Mouse (Mus musculus) heart, postnatal 0 days (tissue): ENCODE measurements around the gene Znhit6. TPM values are rescaled to one million over a fixed set of nuclear protein-coding genes. Genes with fewer than 3 reads are reported as not detected.

Experiments used
- ATAC-seq: fragments of 200-750 bp; cut with Nextera tagmentation; 2 replicates; pipeline ENCODE4 v1.8.0; 2017; ENCODE audit warnings: low read depth, moderate number of reproducible peaks, moderate library complexity; ENCODE audit not compliant: insufficient read depth
- DNase-seq: peaks from one replicate; pipeline ENCODE4 v3.0.0-alpha.2; 2016; ENCODE audit warnings: low spot score
- H3K27ac ChIP-seq: fragments of 300-500 bp; sonication (generic); 2 replicates; pipeline ENCODE4 v1.5.1; 2014; ENCODE audit warnings: low read depth, mild to moderate bottlenecking
- H3K27me3 ChIP-seq: fragments of 300-500 bp; sonication (generic); 2 replicates; pipeline ENCODE4 v1.6.1; 2014; ENCODE audit warnings: low read length, mixed read lengths; ENCODE audit not compliant: control insufficient read depth, insufficient read depth
- H3K36me3 ChIP-seq: fragments of 300-500 bp; sonication (generic); replicated peaks from 2 replicates; pipeline ENCODE4 v1.6.1; 2014; ENCODE audit warnings: low read length, mixed read lengths; ENCODE audit not compliant: control insufficient read depth, insufficient read depth
- H3K4me1 ChIP-seq: fragments of 300-500 bp; sonication (generic); 2 replicates; pipeline ENCODE4 v1.6.1; 2014; ENCODE audit warnings: antibody characterized with exemption; ENCODE audit not compliant: control insufficient read depth, insufficient read depth
- H3K4me2 ChIP-seq: fragments of 300-500 bp; sonication (generic); 2 replicates; pipeline ENCODE4 v1.6.1; 2014; ENCODE audit warnings: low read depth, mild to moderate bottlenecking, low read length, moderate library complexity
- H3K4me3 ChIP-seq: fragments of 300-500 bp; sonication (generic); 2 replicates; pipeline ENCODE4 v1.5.1; 2014; ENCODE audit warnings: low read depth, low read length
- H3K9ac ChIP-seq: fragments of 300-500 bp; sonication (generic); replicated peaks from 2 replicates; pipeline ENCODE4 v1.6.1; 2014; ENCODE audit warnings: low read depth, low read length, mixed read lengths
- H3K9me3 ChIP-seq: fragments of 300-500 bp; sonication (generic); replicated peaks from 2 replicates; pipeline ENCODE4 v1.6.1; 2016; ENCODE audit warnings: low read length; ENCODE audit not compliant: control insufficient read depth
- CTCF ChIP-seq: IDR thresholded peaks from 2 replicates; pipeline ENCODE4 v1.5.1; 2016; ENCODE audit warnings: antibody characterized with exemption, control low read depth, low read depth
- EP300 ChIP-seq: IDR thresholded peaks from 2 replicates; pipeline ENCODE4 v1.6.1; 2016; ENCODE audit warnings: antibody characterized with exemption, low read depth
- WGBS: fragments of 180-500 bp; shearing (Covaris S2); extraction: QIAGEN DNeasy Blood & Tissue Kit; methylation state at CpG from one replicate; pipeline ENCODE4 v1.1.7; 2014; 5-methylcytosine and 5-hydroxymethylcytosine counted together
- polyA plus RNA-seq: library from polyadenylated mRNA; unstranded; fragments of >200 nt; fragmentation: Nextera tagmentation; extraction: Ambion mirVana; gene quantifications from 2 replicates; pipeline ENCODE4 v1.2.1, GENCODE M21; 2015
- total RNA-seq: library from RNA; depleted of rRNA; stranded (reverse); fragments of >200 nt; gene quantifications from 2 replicates; pipeline ENCODE4 v1.2.3, GENCODE M21; 2014; ENCODE audit warnings: low replicate concordance

Znhit6 gene
- total and polyA plus RNA-seq, 2 experiments from 2014 or later: 8.4 to 17.5 TPM

GRCm38 (mm10) chr3:145576876-145577275 lies 871 bp downstream of the Znhit6 start:
- ATAC-seq: no peak

DNA sequence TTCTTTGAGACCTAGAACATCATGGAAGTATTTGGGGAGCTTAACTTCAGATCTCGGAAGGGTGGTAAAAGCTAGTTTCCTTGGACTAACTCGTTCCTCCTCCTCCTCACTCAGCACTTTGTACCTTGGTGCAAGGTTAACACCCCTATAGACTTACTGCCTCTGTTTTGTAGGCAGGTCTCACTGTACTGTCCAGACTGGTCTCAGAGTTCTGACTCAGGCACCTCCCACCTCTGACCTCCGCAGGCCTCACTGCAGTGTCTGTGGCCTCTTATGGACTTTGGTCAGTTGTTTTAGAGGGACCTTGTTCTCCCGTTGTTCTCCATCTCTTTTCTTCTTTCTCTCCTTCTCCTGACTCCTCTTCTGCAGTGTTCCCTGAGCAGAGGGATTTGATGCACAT lies 7.0 kb downstream of the Znhit6 start:
- no peak overlapping the region for H3K4me3 ChIP-seq
- H3K9me3 ChIP-seq: no peaks in the 10 kb centered on the region
- no peak for ATAC-seq
- no peak for DNase-seq
- peaks cover 57% of the 10 kb centered on the region for H3K36me3 ChIP-seq
- no peak overlapping the region for H3K9ac ChIP-seq
- H3K27me3 ChIP-seq: no peaks in the 10 kb centered on the region
- TF ChIP-seq CTCF: no peak
- no peak for TF ChIP-seq EP300
- no peaks in the 10 kb centered on the region for H3K4me1 ChIP-seq
- no peak overlapping the region for H3K4me2 ChIP-seq
- WGBS: 84% methylated on average over 4 of the region's 4 CpGs
- no peak overlapping the region for H3K27ac ChIP-seq

More at GRCm38 (mm10) chr3:145576876-145577275, 871 bp downstream of the Znhit6 start:
- Histone ChIP-seq H3K27ac (no peak overlapping the region), H3K27me3 (no peaks in the 10 kb centered on the region), H3K4me3 (peak overlapping the region; percentile 69), H3K9me3 (no peaks in the 10 kb centered on the region), H3K4me2 (peak overlapping the region; percentile 70), H3K9ac (peak overlapping the region; percentile 49), H3K36me3 (peaks cover 17% of the 10 kb centered on the region), H3K4me1 (peaks cover 6% of the 10 kb centered on the region; the same call in 1 of the 2 replicates)
- WGBS: 27% methylated on average over 15 of the region's 15 CpGs
- DNase-seq: no peak
- TF ChIP-seq EP300: no peak
- TF ChIP-seq CTCF: no peak

- ATAC-seq: no peak
- Histone ChIP-seq H3K9ac (no peak overlapping the region), H3K27me3 (no peaks in the 10 kb centered on the region), H3K36me3 (peaks cover 51% of the 10 kb centered on the region), H3K4me2 (no peak overlapping the region), H3K4me1 (no peaks in the 10 kb centered on the region), H3K4me3 (no peak overlapping the region), H3K9me3 (no peaks in the 10 kb centered on the region), H3K27ac (no peak overlapping the region)
- no peak for TF ChIP-seq EP300
- TF ChIP-seq CTCF: peak; percentile 45
- 43% methylated on average over 3 of the region's 3 CpGs for WGBS
- DNase-seq: peak; percentile 55
Measured at GRCm38 (mm10) chr3:145583522-145584200, 7.7 kb downstream of the Znhit6 start.

GRCm38 (mm10) chr3:145590562-145590961 lies 14.6 kb downstream of the Znhit6 start:
- no peak overlapping the region for H3K4me3 ChIP-seq
- no peaks in the 10 kb centered on the region for H3K27me3 ChIP-seq
- no peak overlapping the region for H3K4me2 ChIP-seq
- H3K4me1 ChIP-seq: no peaks in the 10 kb centered on the region
- 85% methylated on average over 4 of the region's 4 CpGs for WGBS
- peaks cover 58% of the 10 kb centered on the region for H3K36me3 ChIP-seq
- TF ChIP-seq CTCF: no peak
- TF ChIP-seq EP300: no peak
- no peak overlapping the region for H3K9ac ChIP-seq
- H3K27ac ChIP-seq: no peak overlapping the region
- H3K9me3 ChIP-seq: no peaks in the 10 kb centered on the region
- no peak for ATAC-seq
- DNase-seq: no peak

DNA sequence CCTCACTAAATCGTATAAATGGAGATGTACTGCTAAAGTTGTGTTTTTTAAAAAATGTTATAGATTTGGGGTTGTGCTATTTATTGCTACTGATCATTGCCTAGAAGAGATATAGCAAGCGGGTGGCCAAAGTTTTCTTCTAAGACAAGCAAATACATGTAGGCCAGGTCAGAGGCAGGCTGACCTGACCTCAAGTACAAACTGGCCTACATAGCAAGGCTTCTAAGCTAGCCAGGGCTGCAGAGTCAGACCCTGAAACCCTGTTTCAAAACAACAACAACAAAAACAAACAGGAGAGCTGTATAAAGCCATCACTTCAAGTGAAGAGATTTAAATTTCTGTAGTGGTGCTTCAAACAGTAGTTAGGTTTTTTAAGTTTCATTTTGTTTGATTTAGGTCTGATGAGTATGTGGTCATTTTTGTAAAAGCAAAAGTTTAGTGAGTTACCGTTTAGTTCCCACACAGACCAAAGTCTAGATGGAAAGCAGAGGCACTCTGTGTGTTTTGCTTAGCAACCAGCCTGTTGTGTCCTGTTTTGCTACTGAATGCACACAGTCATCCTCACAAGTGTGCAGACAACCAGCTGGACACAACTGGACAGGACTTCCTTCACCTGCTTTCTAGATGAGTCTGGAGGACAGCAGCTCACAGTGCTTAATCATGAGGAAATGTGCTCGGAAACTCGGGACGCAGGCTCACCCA lies 16.0 kb downstream of the Znhit6 start:
- ATAC-seq (no peak), DNase-seq (no peak)
- Histone ChIP-seq H3K4me1 (no peaks in the 10 kb centered on the region), H3K9ac (no peak overlapping the region), H3K9me3 (no peaks in the 10 kb centered on the region), H3K27ac (no peak overlapping the region), H3K4me3 (no peak overlapping the region), H3K4me2 (no peak overlapping the region), H3K27me3 (no peaks in the 10 kb centered on the region), H3K36me3 (peaks cover 51% of the 10 kb centered on the region)
- no peak for TF ChIP-seq EP300
- WGBS: 87% methylated on average over 6 of the region's 6 CpGs
